Comparison of ENCODE assay signal across 14 mouse cellular contexts in the genomic region with DNA sequence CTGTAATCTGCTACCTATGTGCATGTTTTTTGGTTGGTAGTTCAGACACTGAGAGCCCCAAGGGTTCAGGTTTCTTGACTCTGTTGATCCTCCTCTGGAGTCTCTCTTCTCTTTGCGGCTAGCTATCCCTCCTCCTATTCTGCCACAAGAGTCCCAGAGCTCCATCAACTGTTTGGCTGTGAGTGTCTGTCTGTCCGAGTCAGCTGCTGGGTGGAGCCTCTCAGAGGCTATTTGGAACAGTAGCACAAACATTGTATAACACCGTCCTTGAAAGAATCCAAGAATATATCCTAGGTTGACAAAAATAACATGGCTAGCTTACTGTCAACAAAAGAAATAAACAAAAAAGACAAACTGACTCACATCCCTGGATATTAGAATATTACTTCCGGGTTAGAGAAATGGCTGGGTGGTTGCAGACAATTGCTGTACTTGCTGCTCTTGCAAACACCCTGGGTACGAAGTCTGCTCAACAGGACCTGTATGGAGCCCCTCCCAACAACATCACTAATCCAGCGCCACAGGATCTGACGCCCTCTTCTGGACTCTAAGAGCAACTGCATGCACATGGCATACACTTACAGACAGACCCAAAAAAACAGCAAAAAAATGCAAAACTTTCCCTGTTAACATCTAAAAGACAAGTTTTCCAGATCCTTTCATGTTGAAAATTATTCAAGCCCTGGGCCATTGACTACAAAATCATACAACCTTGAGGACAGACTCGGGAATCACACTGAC.
A peak's percentile ranks its signal among the peaks of the same experiment; 100 is the strongest.
DNase-seq lines count a peak whose midpoint lies in the region; ATAC-seq and TF ChIP-seq lines count a peak whose summit lies in the region.
"Had no signal": no experiment of that assay in that cellular context is flagged by ENCODE, and none has a peak within 500 bp of the region (broad histone marks: within the 10 kb centered on the region; RNA-seq: fewer than 3 reads in every experiment).

No protein-coding gene starts in this region.

- H3K4me1 ChIP-seq in liver, embryonic 14.5 days (replicated peaks; ENCODE audit: control insufficient read depth in 2 of 2, insufficient read depth in 2 of 2, low read length in 1 of 2): no peaks in the 10 kb centered on the region
- no peaks in the 10 kb centered on the region for H3K4me1 ChIP-seq in ES-Bruce4 (ENCODE audit: control insufficient read depth, insufficient read depth, low read length)
- H3K4me1 ChIP-seq in cortical plate, adult 2 months (ENCODE audit: control insufficient read depth, insufficient read depth, low read length): peaks cover 2% of the 10 kb centered on the region
- H3K4me1 ChIP-seq: heart, embryonic 10.5 days; lung, embryonic 15.5 days had no signal

- no peaks in the 10 kb centered on the region for H3K27me3 ChIP-seq in liver, embryonic 14.5 days (ENCODE audit: control insufficient read depth, insufficient read depth, low read length)
- H3K27me3 ChIP-seq in ES-Bruce4 (ENCODE audit: control insufficient read depth, insufficient read depth, low read length, poor library complexity, severe bottlenecking): no peaks in the 10 kb centered on the region
- H3K27me3 ChIP-seq: hindbrain, embryonic 13.5 days; lung, embryonic 15.5 days had no signal

- H3K27ac ChIP-seq in gastrocnemius, adult 2 months: no peak overlapping the region
- no peak overlapping the region for H3K27ac ChIP-seq in liver, embryonic 14.5 days
- no peak overlapping the region for H3K27ac ChIP-seq in ES-Bruce4 (ENCODE audit: insufficient read depth, low read length)
- no peak overlapping the region for H3K27ac ChIP-seq in cortical plate, adult 2 months (ENCODE audit: insufficient read depth, low read length)
- H3K27ac ChIP-seq: heart, embryonic 10.5 days; hindbrain, embryonic 13.5 days; lung, embryonic 15.5 days had no signal

- DNase-seq in gastrocnemius, adult 2 months: no peak
- DNase-seq in gastrocnemius, postnatal 25 days: no peak
- no peak for DNase-seq in liver, embryonic 14.5 days (ENCODE audit: low read depth in 3 of 3, low spot score in 3 of 3)
- no peak for DNase-seq in liver
- DNase-seq: adrenal gland, adult 8-10 months; cerebellum, adult 11-12 months; thymus, postnatal 14 days had no signal

- H3K4me2 ChIP-seq in liver, embryonic 14.5 days (ENCODE audit: low read depth): no peak overlapping the region
- H3K4me2 ChIP-seq: hindbrain, embryonic 13.5 days; lung, embryonic 15.5 days had no signal

- H3K36me3 ChIP-seq in liver, embryonic 14.5 days (replicated peaks; ENCODE audit: control insufficient read depth, insufficient read depth, low read depth): no peaks in the 10 kb centered on the region
- no peaks in the 10 kb centered on the region for H3K36me3 ChIP-seq in ES-Bruce4 (ENCODE audit: control insufficient read depth, insufficient read depth, low read length, poor library complexity, severe bottlenecking)
- H3K36me3 ChIP-seq: heart, embryonic 10.5 days; hindbrain, embryonic 13.5 days; lung, embryonic 15.5 days had no signal

- TF ChIP-seq POLR2A in ES-Bruce4 (IDR thresholded peaks at IDR 0.05; ENCODE audit: insufficient read depth, low read length): no peak
- TF ChIP-seq POLR2A in cortical plate, adult 2 months (IDR thresholded peaks at IDR 0.05; ENCODE audit: extremely low read depth, insufficient read depth, low read length): no peak

- intact Hi-C loops in gastrocnemius, adult 2 months (cut with DNase I): loop anchor here (10.0 kb wide), 2 partner anchors 580 to 1470 kb away; no protein-coding TSS in a partner anchor

- H3K4me3 ChIP-seq in gastrocnemius, adult 2 months: no peak overlapping the region
- H3K4me3 ChIP-seq in liver, embryonic 14.5 days (ENCODE audit: insufficient read depth in 1 of 2, low read depth in 2 of 2, low read length in 2 of 2): no peak overlapping the region
- H3K4me3 ChIP-seq in ES-Bruce4 (ENCODE audit: low read depth, low read length): no peak overlapping the region
- H3K4me3 ChIP-seq in cortical plate, adult 2 months (ENCODE audit: insufficient read depth, low read length): no peak overlapping the region
- H3K4me3 ChIP-seq: heart, embryonic 10.5 days; hindbrain, embryonic 13.5 days; lung, embryonic 15.5 days had no signal

- H3K9ac ChIP-seq in liver, embryonic 14.5 days (replicated peaks): no peak overlapping the region
- H3K9ac ChIP-seq in ES-Bruce4 (ENCODE audit: low read depth, poor library complexity, severe bottlenecking): no peak overlapping the region
- H3K9ac ChIP-seq: hindbrain, embryonic 13.5 days; lung, embryonic 15.5 days had no signal

- TF ChIP-seq CTCF in gastrocnemius, adult 2 months (IDR thresholded peaks at IDR 0.05): peak; percentile 50
- TF ChIP-seq CTCF in liver, embryonic 14.5 days (IDR thresholded peaks at IDR 0.05; ENCODE audit: low read depth): peak; percentile 36
- TF ChIP-seq CTCF in ES-Bruce4 (IDR thresholded peaks at IDR 0.05; ENCODE audit: low read depth, low read length): peak; percentile 43
- TF ChIP-seq CTCF in cortical plate, adult 2 months (IDR thresholded peaks at IDR 0.05; ENCODE audit: extremely low read depth, insufficient read depth, low read length): peak; percentile 22; the same call in 1 of the 2 replicates

- H3K9me3 ChIP-seq in liver, embryonic 14.5 days (ENCODE audit: control insufficient read depth, low read length): no peaks in the 10 kb centered on the region
- H3K9me3 ChIP-seq in ES-Bruce4 (replicated peaks; ENCODE audit: control insufficient read depth, insufficient read depth, low read length, poor library complexity, severe bottlenecking): no peaks in the 10 kb centered on the region
- H3K9me3 ChIP-seq: heart, embryonic 10.5 days; hindbrain, embryonic 13.5 days; lung, embryonic 15.5 days had no signal

- no peak for TF ChIP-seq EP300 in liver, embryonic 14.5 days (IDR thresholded peaks at IDR 0.05; ENCODE audit: low read depth)
- TF ChIP-seq EP300 in ES-Bruce4 (IDR thresholded peaks at IDR 0.05; ENCODE audit: insufficient read depth, low read depth, low read length): no peak

- ATAC-seq in liver, embryonic 14.5 days (ENCODE audit: insufficient read depth): no peak
- ATAC-seq in activated CD4-positive, CD25-positive, alpha-beta regulatory T cell, adult 4 months: no peak
- ATAC-seq in frontal cortex, adult (ENCODE audit: low TSS enrichment): no peak

- WGBS in liver, embryonic 14.5 days (ENCODE audit: insufficient replicate concordance): 52% methylated on average over 8 of the region's 8 CpGs
